Mouse (Mus musculus): ENCODE results near the gene Heph. TPM values are rescaled to one million over a fixed set of nuclear protein-coding genes. Genes with fewer than 3 reads are reported as not detected.
"Not testable (repeated sequence)": the region's sequence is repeated elsewhere in the genome, so short reads cannot be mapped to it uniquely, and the experiment has no call there.

Gene Heph
- 0.15 TPM in 1 of 2 replicates, not detected in the other for polyA plus RNA-seq (2012; ENCODE audit: insufficient read depth, insufficient read length, missing spikeins)

- no peak within 1 kb of the TSS for H3K27ac ChIP-seq (ENCODE audit: insufficient read depth, low read depth, low read length)
- no peak within 1 kb of the TSS for H3K4me3 ChIP-seq (ENCODE audit: insufficient read depth, low read length)
- H3K4me1 ChIP-seq (ENCODE audit: control insufficient read depth, insufficient read depth, low read length) = no peaks in the 10 kb centered on the region
- TF ChIP-seq POLR2A (IDR thresholded peaks at IDR 0.05; ENCODE audit: borderline replicate concordance, low read depth, low read length) (no peak), CTCF (IDR thresholded peaks at IDR 0.05; ENCODE audit: low read depth, low read length) (no peak)
Measured at GRCm38 (mm10) chrX:96455149-96455548, at the start of gene Heph. Gene Heph, plus strand, starts transcription at chrX:96455359.

GRCm38 (mm10) chrX:96415351-96415750 is 39.8 kb upstream of the Heph start:
- H3K4me3 ChIP-seq (ENCODE audit: insufficient read depth, low read length); H3K27ac ChIP-seq (ENCODE audit: insufficient read depth, low read depth, low read length); H3K4me1 ChIP-seq (ENCODE audit: control insufficient read depth, insufficient read depth, low read length): not testable (repeated sequence)

- no peak overlapping the region for H3K27ac ChIP-seq (ENCODE audit: insufficient read depth, low read depth, low read length)
Measured at GRCm38 (mm10) chrX:96416970-96417369, 38.2 kb upstream of the Heph start.

GRCm38 (mm10) chrX:96417733-96418132 is 37.4 kb upstream of the Heph start:
- TF ChIP-seq CTCF (IDR thresholded peaks at IDR 0.05; ENCODE audit: low read depth, low read length) (no peak), POLR2A (IDR thresholded peaks at IDR 0.05; ENCODE audit: borderline replicate concordance, low read depth, low read length) (no peak)
- Histone ChIP-seq H3K27ac (ENCODE audit: insufficient read depth, low read depth, low read length) (no peak overlapping the region), H3K4me3 (ENCODE audit: insufficient read depth, low read length) (no peak overlapping the region), H3K4me1 (ENCODE audit: control insufficient read depth, insufficient read depth, low read length) (no peaks in the 10 kb centered on the region)

More at GRCm38 (mm10) chrX:96416970-96417369, 38.2 kb upstream of the Heph start:
- TF ChIP-seq CTCF (IDR thresholded peaks at IDR 0.05; ENCODE audit: low read depth, low read length) (no peak), POLR2A (IDR thresholded peaks at IDR 0.05; ENCODE audit: borderline replicate concordance, low read depth, low read length) (no peak)
- Histone ChIP-seq H3K4me1 (ENCODE audit: control insufficient read depth, insufficient read depth, low read length) (no peaks in the 10 kb centered on the region), H3K4me3 (ENCODE audit: insufficient read depth, low read length) (no peak overlapping the region)

- TF ChIP-seq CTCF (IDR thresholded peaks at IDR 0.05; ENCODE audit: low read depth, low read length) (no peak), POLR2A (IDR thresholded peaks at IDR 0.05; ENCODE audit: borderline replicate concordance, low read depth, low read length) (no peak)
- Histone ChIP-seq H3K4me1 (ENCODE audit: control insufficient read depth, insufficient read depth, low read length) (no peaks in the 10 kb centered on the region), H3K27ac (ENCODE audit: insufficient read depth, low read depth, low read length) (no peak overlapping the region), H3K4me3 (ENCODE audit: insufficient read depth, low read length) (no peak overlapping the region)
Measured at GRCm38 (mm10) chrX:96419383-96419782, 35.8 kb upstream of the Heph start.

- H3K4me3 ChIP-seq (ENCODE audit: insufficient read depth, low read length) = no peak within 1 kb of the TSS
- no peaks in the 10 kb centered on the region for H3K4me1 ChIP-seq (ENCODE audit: control insufficient read depth, insufficient read depth, low read length)
- no peak within 1 kb of the TSS for H3K27ac ChIP-seq (ENCODE audit: insufficient read depth, low read depth, low read length)
- TF ChIP-seq POLR2A (IDR thresholded peaks at IDR 0.05; ENCODE audit: borderline replicate concordance, low read depth, low read length) (no peak), CTCF (IDR thresholded peaks at IDR 0.05; ENCODE audit: low read depth, low read length) (no peak)
Measured at GRCm38 (mm10) chrX:96456201-96456963, 1.2 kb downstream of the Heph start, which contains the start of gene Hsf3. Gene Hsf3, minus strand, starts transcription at chrX:96456294.

- Histone ChIP-seq H3K4me3 (ENCODE audit: insufficient read depth, low read length) (no peak overlapping the region), H3K4me1 (ENCODE audit: control insufficient read depth, insufficient read depth, low read length) (no peaks in the 10 kb centered on the region), H3K27ac (ENCODE audit: insufficient read depth, low read depth, low read length) (no peak overlapping the region)
- TF ChIP-seq CTCF (IDR thresholded peaks at IDR 0.05; ENCODE audit: low read depth, low read length) (no peak), POLR2A (IDR thresholded peaks at IDR 0.05; ENCODE audit: borderline replicate concordance, low read depth, low read length) (no peak)
Measured at GRCm38 (mm10) chrX:96501580-96501979, 46.4 kb downstream of the Heph start.

Other genes starting within 250 kb of the Heph start
- gene Vsig4, start 161.9 kb upstream of the Heph start, polyA plus RNA-seq (2012; ENCODE audit: insufficient read depth, insufficient read length, missing spikeins) = 0.54 TPM in 1 of 2 replicates, not detected in the other
- not detected in 2 replicates for gene Hsf3, start 935 bp downstream of the Heph start, polyA plus RNA-seq (2012; ENCODE audit: insufficient read depth, insufficient read length, missing spikeins)